ENCODE assay signal across 12 mouse cellular contexts in genomic region chr9:47625621-47626210, GRCm38 (mm10).
A peak's percentile ranks its signal among the peaks of the same experiment; 100 is the strongest.
DNase-seq lines count a peak whose midpoint lies in the region; ATAC-seq and TF ChIP-seq lines count a peak whose summit lies in the region.
"Had no signal": no experiment of that assay in that cellular context is flagged by ENCODE, and none has a peak within 500 bp of the region (broad histone marks: within the 10 kb centered on the region; RNA-seq: fewer than 3 reads in every experiment).

No protein-coding gene starts in this region.

- 0 out of 2 replicates have a peak, but pooled peaks cover 7% of the 10 kb centered on the region for H3K4me1 ChIP-seq in forebrain, postnatal 0 days (ENCODE audit: insufficient read depth)
- peaks cover 25% of the 10 kb centered on the region for H3K4me1 ChIP-seq in forebrain, embryonic 16.5 days (replicated peaks; ENCODE audit: control insufficient read depth, insufficient read depth, low read length)
- peaks cover 43% of the 10 kb centered on the region for H3K4me1 ChIP-seq in kidney, embryonic 16.5 days (ENCODE audit: insufficient read depth, low read length)
- H3K4me1 ChIP-seq in lung, embryonic 16.5 days (replicated peaks; ENCODE audit: control insufficient read depth, insufficient read depth, low read length), result peaks cover 33% of the 10 kb centered on the region

- no peak for DNase-seq in forebrain, postnatal 0 days
- no peak for DNase-seq in kidney, adult 9 months
- no peak for DNase-seq in lung, postnatal 36 days
- DNase-seq in frontal cortex, postnatal 25 days (ENCODE audit: low spot score in 2 of 2), result no peak
- no peak for DNase-seq in cerebellum, adult 8-10 months
- DNase-seq: B cell, adult 2 months had no signal

- TF ChIP-seq CTCF in forebrain, postnatal 0 days (IDR thresholded peaks at IDR 0.05; ENCODE audit: low read depth), result no peak

- no peaks in the 10 kb centered on the region for H3K9me3 ChIP-seq in forebrain, postnatal 0 days (ENCODE audit: low read length)
- H3K9me3 ChIP-seq in forebrain, embryonic 16.5 days (ENCODE audit: control insufficient read depth, low read length), result no peaks in the 10 kb centered on the region
- H3K9me3 ChIP-seq in kidney, embryonic 16.5 days (ENCODE audit: low read length), result 0 out of 2 replicates have a peak, but pooled peaks cover 4% of the 10 kb centered on the region
- no peaks in the 10 kb centered on the region for H3K9me3 ChIP-seq in lung, embryonic 16.5 days (ENCODE audit: control insufficient read depth, low read length)
- H3K9me3 ChIP-seq: G1E; liver, embryonic 15.5 days; midbrain, embryonic 13.5 days had no signal

- peak; percentile 64 for ATAC-seq in forebrain, postnatal 0 days
- no peak for ATAC-seq in forebrain, embryonic 16.5 days
- 0 out of 2 replicates have a peak, but pooled peaks have one; percentile 16 for ATAC-seq in kidney, embryonic 16.5 days (ENCODE audit: low FRiP score, low TSS enrichment)
- peak; percentile 47; the same call in 1 of the 2 replicates for ATAC-seq in lung, embryonic 16.5 days (ENCODE audit: low read depth)
- ATAC-seq: midbrain, embryonic 13.5 days had no signal

- H3K27me3 ChIP-seq in forebrain, postnatal 0 days (ENCODE audit: insufficient read depth, low read length), result no peaks in the 10 kb centered on the region
- H3K27me3 ChIP-seq in forebrain, embryonic 16.5 days (replicated peaks; ENCODE audit: control insufficient read depth, insufficient read depth, low read length), result no peaks in the 10 kb centered on the region
- no peaks in the 10 kb centered on the region for H3K27me3 ChIP-seq in kidney, embryonic 16.5 days (ENCODE audit: insufficient read depth, low read length)
- no peaks in the 10 kb centered on the region for H3K27me3 ChIP-seq in lung, embryonic 16.5 days (ENCODE audit: control insufficient read depth, insufficient read depth, low read depth, low read length)
- H3K27me3 ChIP-seq: liver, embryonic 15.5 days; midbrain, embryonic 13.5 days had no signal

- H3K27ac ChIP-seq in forebrain, postnatal 0 days (ENCODE audit: low read depth, low read length), result no peak overlapping the region
- no peak overlapping the region for H3K27ac ChIP-seq in forebrain, embryonic 16.5 days (ENCODE audit: low read length)
- peak overlapping the region; percentile 72 for H3K27ac ChIP-seq in kidney, embryonic 16.5 days (ENCODE audit: low read length)
- H3K27ac ChIP-seq in lung, embryonic 16.5 days (ENCODE audit: low read length), result peak overlapping the region; percentile 0; the same call in 1 of the 2 replicates
- H3K27ac ChIP-seq: midbrain, embryonic 13.5 days had no signal

- WGBS in forebrain, postnatal 0 days, result 64% methylated on average over 7 of the region's 7 CpGs
- 81% methylated on average over 7 of the region's 7 CpGs for WGBS in forebrain, embryonic 16.5 days
- 65% methylated on average over 7 of the region's 7 CpGs for WGBS in kidney, embryonic 16.5 days
- 70% methylated on average over 7 of the region's 7 CpGs for WGBS in lung, embryonic 16.5 days

- H3K4me3 ChIP-seq in forebrain, postnatal 0 days (ENCODE audit: low read depth, low read length), result no peak overlapping the region
- no peak overlapping the region for H3K4me3 ChIP-seq in forebrain, embryonic 16.5 days (replicated peaks; ENCODE audit: low read length)
- H3K4me3 ChIP-seq in kidney, embryonic 16.5 days (ENCODE audit: low read length), result no peak overlapping the region
- H3K4me3 ChIP-seq in lung, embryonic 16.5 days (ENCODE audit: low read length), result no peak overlapping the region
- H3K4me3 ChIP-seq: liver, embryonic 15.5 days; midbrain, embryonic 13.5 days had no signal

- H3K4me2 ChIP-seq in forebrain, postnatal 0 days (ENCODE audit: low read depth), result no peak overlapping the region
- H3K4me2 ChIP-seq in forebrain, embryonic 16.5 days (ENCODE audit: low read length), result no peak overlapping the region
- H3K4me2 ChIP-seq in kidney, embryonic 16.5 days (replicated peaks; ENCODE audit: low read depth, low read length), result no peak overlapping the region
- no peak overlapping the region for H3K4me2 ChIP-seq in lung, embryonic 16.5 days (ENCODE audit: low read depth, low read length)
- H3K4me2 ChIP-seq: liver, embryonic 15.5 days; midbrain, embryonic 13.5 days had no signal

- H3K36me3 ChIP-seq in forebrain, postnatal 0 days (ENCODE audit: insufficient read depth), result no peaks in the 10 kb centered on the region
- H3K36me3 ChIP-seq in forebrain, embryonic 16.5 days (ENCODE audit: control insufficient read depth, insufficient read depth), result no peaks in the 10 kb centered on the region
- no peaks in the 10 kb centered on the region; the same call in 1 of the 2 replicates for H3K36me3 ChIP-seq in kidney, embryonic 16.5 days (ENCODE audit: insufficient read depth, low read length)
- no peaks in the 10 kb centered on the region for H3K36me3 ChIP-seq in lung, embryonic 16.5 days (ENCODE audit: control insufficient read depth, insufficient read depth, low read length)
- H3K36me3 ChIP-seq: G1E; liver, embryonic 15.5 days; midbrain, embryonic 13.5 days had no signal

- H3K9ac ChIP-seq in forebrain, postnatal 0 days, result no peak overlapping the region
- H3K9ac ChIP-seq in forebrain, embryonic 16.5 days (replicated peaks; ENCODE audit: low read depth, low read length), result no peak overlapping the region
- no peak overlapping the region for H3K9ac ChIP-seq in kidney, embryonic 16.5 days (replicated peaks; ENCODE audit: low read length)
- no peak overlapping the region for H3K9ac ChIP-seq in lung, embryonic 16.5 days (ENCODE audit: low read length)
- H3K9ac ChIP-seq: liver, embryonic 15.5 days; midbrain, embryonic 13.5 days had no signal

Comparison
In these comparisons a context has a peak if more than half of its experiments do, and no peak if none do; other contexts are left out.
1. H3K27ac ChIP-seq: peak in kidney, embryonic 16.5 days (single experiment) and lung, embryonic 16.5 days (single experiment); none in forebrain, postnatal 0 days (single experiment) and forebrain, embryonic 16.5 days (single experiment).